Mouse (Mus musculus) myocyte (in vitro differentiated cells): ENCODE results near the gene Dynll1.

Experiments used
- CEBPB ChIP-seq: IDR thresholded peaks from 2 replicates; pipeline ENCODE4 v1.6.1; 2011; ENCODE audit warnings: mild to moderate bottlenecking, moderate library complexity; ENCODE audit not compliant: poor library complexity, insufficient read depth, severe bottlenecking
- E2F4 ChIP-seq: IDR thresholded peaks from one replicate; pipeline ENCODE4 v1.6.1; 2011; ENCODE audit warnings: mild to moderate bottlenecking, control low read depth, moderate library complexity; ENCODE audit not compliant: insufficient read depth
- MAX ChIP-seq: IDR thresholded peaks from one replicate; pipeline ENCODE4 v1.6.1; 2011; ENCODE audit warnings: low read depth, mild to moderate bottlenecking, control low read depth
- MYOD1 ChIP-seq, 3 experiments: IDR thresholded peaks; one replicate each; pipeline ENCODE4 v1.6.1; 2011; ENCODE audit warnings: control low read depth in 2 of 3, low read depth in 2 of 3, mild to moderate bottlenecking in 2 of 3, moderate library complexity in 1 of 3; ENCODE audit not compliant: insufficient read length in 2 of 3, control insufficient read depth in 1 of 3
- MYOG ChIP-seq, 3 experiments: IDR thresholded peaks; one replicate each; pipeline ENCODE4 v1.6.1; 2011; ENCODE audit warnings: control low read depth in 2 of 3, low read depth in 2 of 3, mild to moderate bottlenecking in 2 of 3; ENCODE audit not compliant: insufficient read length in 2 of 3, control insufficient read depth in 1 of 3, insufficient read depth in 1 of 3
- POLR2A ChIP-seq: IDR thresholded peaks from one replicate; pipeline ENCODE4 v1.6.1; 2011; ENCODE audit warnings: low read depth, mild to moderate bottlenecking, control low read depth, moderate library complexity; ENCODE audit not compliant: insufficient read length
- POLR2AphosphoS2 ChIP-seq: IDR thresholded peaks from one replicate; pipeline ENCODE4 v1.6.1; 2011; ENCODE audit warnings: low read depth, control low read depth; ENCODE audit not compliant: insufficient read length
- REST ChIP-seq: IDR thresholded peaks from one replicate; pipeline ENCODE4 v1.6.1; 2011; ENCODE audit warnings: mild to moderate bottlenecking, control low read depth, moderate library complexity; ENCODE audit not compliant: insufficient read depth, insufficient read length
- SRF ChIP-seq: IDR thresholded peaks from one replicate; pipeline ENCODE4 v1.6.1; 2011; ENCODE audit warnings: low read depth; ENCODE audit not compliant: control insufficient read depth, insufficient read length
- TCF12 ChIP-seq: IDR thresholded peaks from one replicate; pipeline ENCODE4 v1.6.1; 2011; ENCODE audit warnings: mild to moderate bottlenecking, control low read depth; ENCODE audit not compliant: poor library complexity, insufficient read depth, severe bottlenecking
- TCF3 ChIP-seq: IDR thresholded peaks from one replicate; pipeline ENCODE4 v1.6.1; 2011; ENCODE audit warnings: low read depth, control low read depth; ENCODE audit not compliant: insufficient read length
- USF1 ChIP-seq: IDR thresholded peaks from one replicate; pipeline ENCODE4 v1.6.1; 2011; ENCODE audit warnings: low read depth, mild to moderate bottlenecking, control low read depth, moderate library complexity

DNA sequence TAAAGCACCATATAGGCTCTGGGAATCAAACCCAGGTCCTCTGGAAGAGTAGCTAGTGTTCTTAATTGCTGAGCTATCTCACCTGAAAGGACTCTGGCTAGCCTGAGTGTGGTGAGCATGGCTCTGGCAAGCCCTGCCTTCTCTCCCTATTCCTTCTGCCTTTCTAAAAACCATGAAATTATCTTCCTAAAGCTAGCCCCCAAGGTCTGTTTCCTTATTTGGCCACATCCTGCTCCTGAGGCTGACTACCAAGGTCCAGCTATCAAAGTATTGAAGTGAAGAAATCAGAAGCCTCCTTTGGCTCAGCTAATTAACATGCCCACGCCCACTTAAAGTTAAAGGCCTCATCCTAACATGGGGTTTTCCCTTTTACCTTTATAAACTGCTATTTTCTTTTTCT lies 26.0 kb downstream of the Dynll1 start:
- TF ChIP-seq TCF3 (no peak), E2F4 (no peak), POLR2A (no peak), MYOD1 (IDR thresholded peaks at IDR 0.05; ENCODE audit: control insufficient read depth in 1 of 3, insufficient read length in 2 of 3, low read depth in 2 of 3) (no peak), MAX (no peak), USF1 (no peak), POLR2AphosphoS2 (no peak), TCF12 (no peak), MYOG (IDR thresholded peaks at IDR 0.05; ENCODE audit: control insufficient read depth in 1 of 3, insufficient read depth in 1 of 3, insufficient read length in 2 of 3, low read depth in 2 of 3) (no peak), CEBPB (no peak), REST (no peak), SRF (peak; percentile 63)
